Mouse (Mus musculus): ENCODE data around the gene Pdzrn3. TPM values are rescaled to one million over a fixed set of nuclear protein-coding genes. Genes with fewer than 3 reads are reported as not detected.

Pdzrn3 gene
- total RNA-seq, 1 experiment from 2014 or later = 14.9 TPM

DNA sequence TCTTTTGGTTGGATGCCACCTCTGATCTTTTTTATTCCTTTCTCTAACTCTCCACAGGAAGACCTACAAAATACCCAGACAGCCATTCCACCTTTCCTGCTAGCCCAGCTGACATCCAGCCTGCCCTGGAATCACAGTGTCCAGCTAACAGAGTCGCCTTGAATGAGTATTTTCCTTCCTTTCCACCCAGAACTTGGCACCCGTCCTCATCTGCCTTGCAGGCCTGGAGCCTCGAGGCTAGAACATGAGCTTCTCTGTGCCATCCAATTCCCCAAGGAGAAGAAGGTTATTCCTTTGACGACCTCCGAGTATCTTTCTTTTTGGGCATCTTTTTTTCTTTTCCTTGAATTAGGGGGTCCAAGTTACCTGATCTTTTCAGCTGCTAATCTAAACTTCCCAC, 181.8 kb downstream of the Pdzrn3 start:
- no peak for DNase-seq

GRCm38 (mm10) chr6:101194386-101194925, 183.2 kb downstream of the Pdzrn3 start:
- no peak for DNase-seq

GRCm38 (mm10) chr6:101191576-101191975, 186.1 kb downstream of the Pdzrn3 start:
- no peak for DNase-seq

GRCm38 (mm10) chr6:101187322-101187721, 190.4 kb downstream of the Pdzrn3 start:
- no peak for DNase-seq

DNA sequence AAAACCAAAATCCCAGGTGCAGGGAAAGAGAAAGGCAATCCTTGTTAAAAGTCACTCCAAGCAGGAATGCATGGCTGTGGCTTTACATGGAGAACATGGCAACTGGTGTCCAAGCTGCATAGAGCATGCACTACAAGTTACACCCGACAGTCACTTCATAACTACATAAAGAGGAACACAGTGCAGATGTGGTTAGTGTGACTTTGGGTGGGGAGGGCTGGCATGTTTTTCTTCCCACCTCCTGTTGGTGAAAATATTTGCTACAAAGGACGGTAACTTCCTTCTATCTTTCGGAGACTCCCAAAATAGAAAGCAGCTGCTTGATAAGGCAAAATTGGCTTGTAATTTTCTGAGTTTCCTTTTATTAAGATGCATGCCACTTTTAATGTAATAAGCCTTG, 190.8 kb downstream of the Pdzrn3 start:
- no peak for DNase-seq

DNA sequence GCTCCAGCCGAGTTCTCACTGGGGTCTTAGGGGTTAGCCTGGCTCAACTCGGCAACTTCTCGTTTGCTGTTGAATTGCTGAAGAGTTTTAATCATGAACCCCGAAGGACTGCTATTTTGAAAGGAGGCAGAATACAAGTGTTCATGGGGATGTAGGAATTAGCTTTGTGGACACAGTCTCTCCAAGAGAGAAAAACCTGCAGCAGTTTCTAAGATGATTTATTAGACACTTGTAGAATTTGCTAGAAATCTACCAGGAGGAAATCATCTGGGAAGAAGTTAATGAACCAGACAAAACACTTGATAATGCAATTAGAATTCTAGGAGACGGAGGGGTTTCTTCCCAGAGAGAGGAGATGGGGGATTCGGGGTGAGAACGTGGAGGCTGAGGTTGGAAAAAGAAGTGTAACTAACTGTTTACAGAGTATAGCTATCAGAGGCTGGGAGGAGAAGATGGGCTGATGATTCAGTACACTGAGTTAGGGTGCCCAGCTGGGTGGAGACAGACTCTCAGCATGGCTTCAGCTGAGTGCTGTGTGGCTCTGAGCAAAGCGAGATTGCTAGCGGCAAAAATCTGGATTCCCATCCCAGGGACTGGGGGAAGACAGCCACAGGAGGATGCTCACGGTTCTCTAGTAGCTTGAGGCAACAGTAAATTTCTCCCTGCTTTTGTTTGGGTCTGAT, 193.5 kb downstream of the Pdzrn3 start:
- DNase-seq = no peak

GRCm38 (mm10) chr6:101170699-101171098, 207.0 kb downstream of the Pdzrn3 start:
- no peak for DNase-seq

DNA sequence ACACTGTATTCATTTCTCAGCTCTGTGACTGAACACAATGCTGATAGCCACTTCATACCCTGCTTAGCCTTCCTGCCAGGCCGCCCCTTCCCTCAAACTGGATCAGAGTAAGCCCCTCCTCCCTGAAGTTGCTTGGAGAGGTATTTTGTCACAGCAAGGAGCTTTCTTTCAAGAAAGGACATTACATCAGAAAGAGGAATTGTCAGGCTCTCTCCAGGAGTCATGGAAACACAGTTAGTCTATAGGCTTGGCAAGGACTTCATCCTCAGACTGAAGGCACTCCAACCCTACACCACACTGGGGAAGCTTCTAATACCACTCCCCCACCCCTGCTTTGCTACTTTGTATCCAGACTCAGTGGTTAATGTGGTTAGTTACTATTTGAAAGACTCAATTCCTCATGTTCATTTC, 224.2 kb downstream of the Pdzrn3 start:
- no peak for DNase-seq

GRCm38 (mm10) chr6:101135368-101135767, 242.3 kb downstream of the Pdzrn3 start:
- no peak for DNase-seq

DNA sequence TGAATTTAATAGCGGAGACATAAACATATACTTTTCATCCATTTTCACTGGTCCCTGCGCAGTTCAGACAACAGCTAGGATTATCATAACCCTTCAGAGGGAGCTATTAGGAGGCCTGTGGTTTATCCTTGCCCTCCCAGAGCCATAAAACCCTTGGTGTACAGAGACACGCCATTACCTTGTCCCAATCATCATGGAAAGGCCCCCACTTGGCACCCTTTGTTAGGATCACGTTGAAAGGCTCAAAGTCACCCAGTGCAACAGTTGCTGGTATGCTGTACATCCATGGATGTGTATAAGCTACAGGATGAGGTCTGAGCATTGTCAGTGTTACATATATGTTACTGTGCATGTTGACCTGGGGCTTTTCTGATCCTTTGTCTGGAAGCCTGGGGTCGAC, 252.3 kb downstream of the Pdzrn3 start:
- DNase-seq = no peak

GRCm38 (mm10) chr6:101108951-101109350, 268.7 kb downstream of the Pdzrn3 start:
- DNase-seq = no peak

DNA sequence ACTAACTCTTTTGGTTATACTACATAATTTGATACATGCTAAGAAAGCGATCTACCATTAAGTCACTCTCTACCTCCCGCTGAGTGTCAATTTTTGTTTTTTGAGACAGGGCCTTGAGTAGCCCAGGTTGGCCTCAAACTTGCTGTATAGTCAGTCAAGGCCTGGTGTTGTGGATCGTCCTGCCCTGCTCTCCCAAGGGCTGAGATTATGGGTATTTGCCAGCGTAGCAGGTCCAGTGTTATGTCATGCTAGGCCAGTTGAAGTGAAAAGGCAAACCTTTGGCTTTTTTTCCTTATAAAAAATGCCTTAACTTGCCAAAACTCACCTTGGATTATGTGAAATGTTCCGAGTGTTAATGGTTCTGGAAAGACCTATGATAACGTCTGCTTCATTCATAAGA, 274.2 kb downstream of the Pdzrn3 start:
- DNase-seq = no peak

DNA sequence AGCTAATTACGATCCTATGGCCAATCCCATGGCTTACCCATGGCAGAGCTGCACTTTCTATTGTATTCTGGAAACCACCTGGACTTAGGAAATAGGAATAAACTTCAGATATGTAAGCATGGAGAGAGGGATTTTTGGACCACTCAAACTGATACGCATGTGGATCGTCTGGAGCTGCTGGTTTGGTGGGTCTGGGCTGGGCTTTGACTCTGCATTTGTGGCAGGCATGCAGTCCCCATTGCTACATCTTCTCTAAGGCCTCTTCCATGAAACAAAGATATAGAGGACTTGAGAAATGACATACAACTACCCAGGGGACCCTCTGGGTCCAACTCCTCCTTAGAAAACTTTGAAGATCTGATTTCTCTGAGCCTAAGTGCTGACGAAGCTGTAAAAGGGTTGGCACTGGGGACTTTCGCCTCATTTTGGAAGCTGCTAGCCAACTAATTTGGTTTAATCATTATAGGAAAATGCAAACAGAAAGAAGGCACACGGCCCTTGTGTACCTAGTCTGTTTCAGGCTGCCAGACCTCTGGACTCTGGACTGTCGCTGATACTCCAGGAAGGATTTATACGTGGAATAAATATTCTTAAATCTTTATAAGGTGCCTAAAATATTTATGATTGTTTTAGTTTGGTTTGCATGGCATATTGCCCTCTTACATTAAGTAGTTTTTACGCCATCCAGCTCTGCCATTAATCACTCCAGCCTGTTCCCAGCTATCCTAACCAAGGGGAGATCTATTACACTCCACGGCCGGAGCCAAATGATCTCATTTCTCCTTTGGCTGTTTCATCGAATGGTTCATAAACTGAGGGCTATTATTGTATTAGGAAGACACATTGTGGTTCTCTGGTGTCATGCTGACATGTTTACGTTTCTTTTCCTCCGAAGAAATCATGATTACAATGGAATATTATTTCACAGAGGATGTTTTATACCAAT, 275.7 kb downstream of the Pdzrn3 start:
- DNase-seq = peak; percentile 9

All from adrenal gland, postnatal 14 days (tissue).